Mouse (Mus musculus) olfactory bulb, adult 2 months (tissue): ENCODE data around the gene 2700081O15Rik.

Experiments used
- CTCF ChIP-seq: fragments of 200-500 bp; IDR thresholded peaks from 2 replicates; pipeline ENCODE4 v1.5.1; 2012; ENCODE audit warnings: low read depth, mild to moderate bottlenecking, low read length, moderate library complexity; ENCODE audit not compliant: insufficient read depth
- POLR2A ChIP-seq: fragments of 200-500 bp; IDR thresholded peaks from 2 replicates; pipeline ENCODE4 v1.6.1; 2012; ENCODE audit warnings: mild to moderate bottlenecking, low read depth, low read length, moderate library complexity; ENCODE audit not compliant: insufficient read depth

GRCm38 (mm10) chr19:7420108-7420507 lies 2.7 kb downstream of the 2700081O15Rik start:
- TF ChIP-seq POLR2A: no peak
- TF ChIP-seq CTCF: no peak
